Mouse (Mus musculus) heart, embryonic 15.5 days (tissue): ENCODE measurements around the gene Rab34. TPM values are rescaled to one million over a fixed set of nuclear protein-coding genes. Genes with fewer than 3 reads are reported as not detected.

Source experiments
- ATAC-seq: fragments of 200-750 bp; cut with Nextera tagmentation; replicated peaks from 2 replicates; pipeline ENCODE4 v1.8.0; 2017; ENCODE audit warnings: low read depth, moderate TSS enrichment; ENCODE audit not compliant: insufficient number of reproducible peaks, insufficient read depth, low FRiP score
- H3K27ac ChIP-seq: fragments of 300-500 bp; sonication (generic); 2 replicates; pipeline ENCODE4 v1.5.1; 2015; ENCODE audit warnings: mild to moderate bottlenecking, inconsistent platforms
- H3K27me3 ChIP-seq: fragments of 300-500 bp; sonication (generic); 2 replicates; pipeline ENCODE4 v1.6.1; 2015; ENCODE audit warnings: inconsistent platforms
- H3K36me3 ChIP-seq: fragments of 300-500 bp; sonication (generic); 2 replicates; pipeline ENCODE4 v1.6.1; 2015; ENCODE audit warnings: mild to moderate bottlenecking, inconsistent platforms
- H3K4me1 ChIP-seq: fragments of 300-500 bp; sonication (generic); replicated peaks from 2 replicates; pipeline ENCODE4 v1.6.1; 2015; ENCODE audit warnings: inconsistent platforms
- H3K4me2 ChIP-seq: fragments of 300-500 bp; sonication (generic); 2 replicates; pipeline ENCODE4 v1.6.1; 2015; ENCODE audit warnings: inconsistent platforms, mild to moderate bottlenecking, moderate library complexity
- H3K4me3 ChIP-seq: fragments of 300-500 bp; sonication (generic); 2 replicates; pipeline ENCODE4 v1.5.1; 2015; ENCODE audit warnings: mild to moderate bottlenecking, inconsistent platforms
- H3K9ac ChIP-seq: fragments of 300-500 bp; sonication (generic); 2 replicates; pipeline ENCODE4 v1.6.1; 2015; ENCODE audit warnings: mild to moderate bottlenecking, inconsistent platforms
- H3K9me3 ChIP-seq: fragments of 300-500 bp; sonication (generic); replicated peaks from 2 replicates; pipeline ENCODE4 v1.6.1; 2016; ENCODE audit warnings: inconsistent platforms
- WGBS: fragments of 180-500 bp; shearing (Covaris S2); methylation state at CpG from one replicate; pipeline ENCODE4 v1.1.7; 2015; ENCODE audit warnings: mixed read lengths; 5-methylcytosine and 5-hydroxymethylcytosine counted together
- polyA plus RNA-seq: library from polyadenylated mRNA; unstranded; fragments of >200 nt; fragmentation: Nextera tagmentation; extraction: Ambion mirVana; gene quantifications from 2 replicates; pipeline ENCODE4 v1.2.1, GENCODE M21; 2015

Gene Rab34
- 54.5 and 72.1 TPM in 2 replicates for polyA plus RNA-seq

- H3K36me3 ChIP-seq, result peaks cover 24% of the 10 kb centered on the region
- H3K9me3 ChIP-seq, result no peaks in the 10 kb centered on the region
- peak within 1 kb of the TSS; percentile 60 for H3K4me3 ChIP-seq
- H3K9ac ChIP-seq, result peak within 1 kb of the TSS; percentile 80
- WGBS, result under 1% methylated on average over 80 of the region's 80 CpGs
- ATAC-seq, result peak; percentile 82
- H3K4me2 ChIP-seq, result peak within 1 kb of the TSS; percentile 81
- no peaks in the 10 kb centered on the region for H3K27me3 ChIP-seq
- peaks cover 21% of the 10 kb centered on the region for H3K4me1 ChIP-seq
- H3K27ac ChIP-seq, result peak within 1 kb of the TSS; percentile 97
Observed at GRCm38 (mm10) chr11:78188331-78189233, at the start of gene Rab34. Gene Rab34 (plus strand): TSS chr11:78188430.

- H3K36me3 ChIP-seq, result peaks cover 22% of the 10 kb centered on the region
- WGBS, result 48% methylated on average over 5 of the region's 5 CpGs
- peaks cover 34% of the 10 kb centered on the region for H3K4me1 ChIP-seq
- H3K27ac ChIP-seq, result no peak overlapping the region
- H3K4me2 ChIP-seq, result no peak overlapping the region
- no peak for ATAC-seq
- H3K9ac ChIP-seq, result no peak overlapping the region
- no peaks in the 10 kb centered on the region for H3K9me3 ChIP-seq
- H3K27me3 ChIP-seq, result no peaks in the 10 kb centered on the region
- no peak overlapping the region for H3K4me3 ChIP-seq
Observed at GRCm38 (mm10) chr11:78140665-78141064, 47.6 kb upstream of the Rab34 start.

GRCm38 (mm10) chr11:78143520-78143919 lies 44.7 kb upstream of the Rab34 start:
- Histone ChIP-seq H3K4me3 (no peak overlapping the region), H3K27me3 (no peaks in the 10 kb centered on the region), H3K4me2 (no peak overlapping the region), H3K4me1 (peaks cover 22% of the 10 kb centered on the region), H3K9me3 (no peaks in the 10 kb centered on the region), H3K27ac (no peak overlapping the region), H3K9ac (no peak overlapping the region), H3K36me3 (peaks cover 35% of the 10 kb centered on the region)
- WGBS, result 89% methylated on average over 2 of the region's 2 CpGs
- ATAC-seq, result no peak

GRCm38 (mm10) chr11:78146168-78146567 lies 42.1 kb upstream of the Rab34 start:
- no peak overlapping the region for H3K9ac ChIP-seq
- peaks cover 56% of the 10 kb centered on the region for H3K36me3 ChIP-seq
- ATAC-seq, result no peak
- no peak overlapping the region for H3K4me3 ChIP-seq
- no peaks in the 10 kb centered on the region for H3K9me3 ChIP-seq
- peaks cover 10% of the 10 kb centered on the region; the same call in 1 of the 2 replicates for H3K4me1 ChIP-seq
- no peak overlapping the region for H3K27ac ChIP-seq
- WGBS, result 92% methylated on average over 5 of the region's 5 CpGs
- no peak overlapping the region for H3K4me2 ChIP-seq
- no peaks in the 10 kb centered on the region for H3K27me3 ChIP-seq

- H3K27me3 ChIP-seq, result no peaks in the 10 kb centered on the region
- H3K36me3 ChIP-seq, result peaks cover 59% of the 10 kb centered on the region
- 86% methylated on average over 6 of the region's 6 CpGs for WGBS
- no peak overlapping the region for H3K4me3 ChIP-seq
- H3K9ac ChIP-seq, result no peak overlapping the region
- no peak for ATAC-seq
- peaks cover 2% of the 10 kb centered on the region; the same call in 1 of the 2 replicates for H3K4me1 ChIP-seq
- H3K27ac ChIP-seq, result no peak overlapping the region
- H3K9me3 ChIP-seq, result no peaks in the 10 kb centered on the region
- no peak overlapping the region for H3K4me2 ChIP-seq
Observed at GRCm38 (mm10) chr11:78146707-78147543, 41.3 kb upstream of the Rab34 start.

- Histone ChIP-seq H3K4me2 (no peak overlapping the region), H3K4me1 (0 out of 2 replicates have a peak, but pooled peaks cover 7% of the 10 kb centered on the region), H3K27me3 (no peaks in the 10 kb centered on the region), H3K27ac (no peak overlapping the region), H3K9ac (no peak overlapping the region), H3K36me3 (peaks cover 62% of the 10 kb centered on the region), H3K4me3 (no peak overlapping the region), H3K9me3 (no peaks in the 10 kb centered on the region)
- WGBS, result 36% methylated on average over 1 of the region's 1 CpGs
- no peak for ATAC-seq
Observed at GRCm38 (mm10) chr11:78151161-78151560, 37.1 kb upstream of the Rab34 start.

GRCm38 (mm10) chr11:78152299-78153231 lies 35.7 kb upstream of the Rab34 start:
- Histone ChIP-seq H3K4me1 (0 out of 2 replicates have a peak, but pooled peaks cover 7% of the 10 kb centered on the region), H3K27me3 (no peaks in the 10 kb centered on the region), H3K36me3 (peaks cover 62% of the 10 kb centered on the region), H3K4me2 (no peak overlapping the region), H3K27ac (peak overlapping the region; percentile 34), H3K9ac (no peak overlapping the region), H3K4me3 (no peak overlapping the region), H3K9me3 (no peaks in the 10 kb centered on the region)
- 62% methylated on average over 9 of the region's 9 CpGs for WGBS
- 0 out of 2 replicates have a peak, but pooled peaks have one; percentile 15 for ATAC-seq

GRCm38 (mm10) chr11:78153778-78154177 lies 34.5 kb upstream of the Rab34 start:
- Histone ChIP-seq H3K9ac (no peak overlapping the region), H3K4me1 (0 out of 2 replicates have a peak, but pooled peaks cover 7% of the 10 kb centered on the region), H3K4me2 (no peak overlapping the region), H3K4me3 (no peak overlapping the region), H3K27ac (no peak overlapping the region), H3K36me3 (peaks cover 65% of the 10 kb centered on the region), H3K9me3 (no peaks in the 10 kb centered on the region), H3K27me3 (no peaks in the 10 kb centered on the region)
- ATAC-seq, result no peak
- 82% methylated on average over 13 of the region's 13 CpGs for WGBS

- Histone ChIP-seq H3K4me2 (no peak overlapping the region), H3K9ac (no peak overlapping the region), H3K27ac (no peak overlapping the region), H3K27me3 (no peaks in the 10 kb centered on the region), H3K36me3 (peaks cover 67% of the 10 kb centered on the region), H3K9me3 (no peaks in the 10 kb centered on the region), H3K4me1 (peaks cover 12% of the 10 kb centered on the region; the same call in 1 of the 2 replicates), H3K4me3 (no peak overlapping the region)
- no peak for ATAC-seq
- WGBS, result 81% methylated on average over 5 of the region's 5 CpGs
Observed at GRCm38 (mm10) chr11:78155674-78156073, 32.6 kb upstream of the Rab34 start.

GRCm38 (mm10) chr11:78156156-78156699 lies 32.0 kb upstream of the Rab34 start:
- WGBS, result 75% methylated on average over 6 of the region's 6 CpGs
- H3K4me3 ChIP-seq, result no peak overlapping the region
- peaks cover 67% of the 10 kb centered on the region for H3K36me3 ChIP-seq
- no peaks in the 10 kb centered on the region for H3K27me3 ChIP-seq
- no peaks in the 10 kb centered on the region for H3K9me3 ChIP-seq
- ATAC-seq, result no peak
- H3K27ac ChIP-seq, result no peak overlapping the region
- H3K4me2 ChIP-seq, result no peak overlapping the region
- no peak overlapping the region for H3K9ac ChIP-seq
- H3K4me1 ChIP-seq, result peaks cover 12% of the 10 kb centered on the region; the same call in 1 of the 2 replicates
